ENCODE assay signal across 9 mouse cellular contexts in the genomic region with DNA sequence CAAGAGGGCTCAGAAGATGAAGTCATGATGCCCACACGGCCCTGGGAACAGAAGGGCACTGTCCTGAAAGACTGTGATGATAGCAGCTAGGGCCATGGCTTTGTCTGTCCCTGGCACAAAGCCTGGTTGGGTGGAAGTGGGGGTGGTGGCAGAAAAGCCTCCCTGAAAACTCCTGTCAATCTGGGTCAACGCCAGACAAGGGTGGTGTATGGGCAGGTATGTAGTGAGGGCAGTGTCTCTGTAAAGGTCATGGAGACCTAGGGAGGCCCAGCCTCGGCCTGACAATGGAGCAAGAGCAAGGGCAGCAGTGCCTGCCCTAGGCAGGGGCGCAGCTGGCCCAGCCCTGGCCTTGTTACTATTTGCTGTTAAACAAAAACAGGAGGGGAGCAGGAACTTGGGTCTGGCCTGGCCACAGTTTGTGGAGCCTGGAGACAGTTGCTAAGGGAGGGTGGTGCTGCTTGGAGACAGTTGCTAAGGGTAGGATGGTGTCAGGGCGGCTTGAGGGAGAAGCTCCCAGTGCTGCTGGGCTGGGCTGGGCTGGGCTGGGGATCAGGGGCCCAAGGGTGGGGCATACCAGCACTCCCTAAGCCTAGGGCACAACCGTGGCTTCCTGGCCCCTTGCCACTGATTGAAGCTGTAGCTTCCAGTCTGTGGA. TPM values are rescaled to one million over a fixed set of nuclear protein-coding genes. Genes with fewer than 3 reads are reported as not detected.
DNase-seq lines count a peak whose midpoint lies in the region; ATAC-seq and TF ChIP-seq lines count a peak whose summit lies in the region.
"Had no signal": no experiment of that assay in that cellular context is flagged by ENCODE, and none has a peak within 500 bp of the region (broad histone marks: within the 10 kb centered on the region; RNA-seq: fewer than 3 reads in every experiment).

No protein-coding gene starts in this region.

- peak overlapping the region; percentile 82 for H3K27ac ChIP-seq in cortical plate, adult 2 months (ENCODE audit: insufficient read depth, low read length)
- H3K27ac ChIP-seq in liver, embryonic 15.5 days (replicated peaks) = no peak overlapping the region

- no peaks in the 10 kb centered on the region for H3K36me3 ChIP-seq in liver, embryonic 15.5 days (replicated peaks)
- H3K36me3 ChIP-seq in myocyte (ENCODE audit: control insufficient read depth, insufficient read depth) = no peaks in the 10 kb centered on the region

- H3K9ac ChIP-seq in liver, embryonic 15.5 days = no peak overlapping the region

- intact Hi-C loops in heart, postnatal 10 days (cut with DNase I) = no loop called here

- H3ac ChIP-seq in myocyte (ENCODE audit: control insufficient read depth, insufficient read length) = no peak overlapping the region

- TF ChIP-seq POLR2A in cortical plate, adult 2 months (IDR thresholded peaks at IDR 0.05; ENCODE audit: extremely low read depth, insufficient read depth, low read length) = no peak
- no peak for TF ChIP-seq POLR2A in myocyte (IDR thresholded peaks at IDR 0.05; ENCODE audit: insufficient read length, low read depth)

- peaks cover 13% of the 10 kb centered on the region for H3K4me1 ChIP-seq in cortical plate, adult 2 months (ENCODE audit: control insufficient read depth, insufficient read depth, low read length)
- H3K4me1 ChIP-seq in liver, embryonic 15.5 days (replicated peaks) = peaks cover 44% of the 10 kb centered on the region

- H3K79me2 ChIP-seq in myocyte (ENCODE audit: control insufficient read depth, insufficient read depth) = no peaks in the 10 kb centered on the region

- H3K4me2 ChIP-seq in liver, embryonic 15.5 days = peak overlapping the region; percentile 30
- H3K4me2 ChIP-seq in myocyte (ENCODE audit: low read depth) = peak overlapping the region; percentile 96

- peak; percentile 59 for ATAC-seq in liver, embryonic 15.5 days (ENCODE audit: insufficient read depth)

- no peaks in the 10 kb centered on the region for H3K9me3 ChIP-seq in liver, embryonic 15.5 days (replicated peaks)

- peak overlapping the region; percentile 42; the same call in 1 of the 2 replicates for H3K4me3 ChIP-seq in cortical plate, adult 2 months (ENCODE audit: insufficient read depth, low read length)
- H3K4me3 ChIP-seq in liver, embryonic 15.5 days (replicated peaks) = no peak overlapping the region
- peak overlapping the region; percentile 20 for H3K4me3 ChIP-seq in myocyte

- TF ChIP-seq CTCF in cortical plate, adult 2 months (IDR thresholded peaks at IDR 0.05; ENCODE audit: extremely low read depth, insufficient read depth, low read length) = no peak

- peak; percentile 27 for DNase-seq in kidney, postnatal 10 days
- no peak for DNase-seq in kidney, postnatal 14 days
- DNase-seq in heart, postnatal 10 days = peak; percentile 66 to 72
- no peak for DNase-seq in thymus, postnatal 10 days (ENCODE audit: low spot score in 2 of 2)
- DNase-seq in kidney, postnatal 36 days = no peak

- 45% methylated on average over 6 of the region's 6 CpGs for WGBS in liver, embryonic 15.5 days (ENCODE audit: insufficient replicate concordance)

- H3K27me3 ChIP-seq in liver, embryonic 15.5 days = peaks cover 88% of the 10 kb centered on the region
- no peaks in the 10 kb centered on the region for H3K27me3 ChIP-seq in myocyte (ENCODE audit: control insufficient read depth, insufficient read depth, insufficient read length)

TF ChIP-seq in myocyte, 11 proteins besides CTCF, POLR2A, EP300 and RAD21:
- TF ChIP-seq MYOD1 (IDR thresholded peaks at IDR 0.05; ENCODE audit: control insufficient read depth in 1 of 3, insufficient read length in 2 of 3, low read depth in 2 of 3) (no peak), USF1 (IDR thresholded peaks at IDR 0.05; ENCODE audit: low read depth) (no peak), POLR2AphosphoS2 (IDR thresholded peaks at IDR 0.05; ENCODE audit: insufficient read length, low read depth) (no peak), CEBPB (IDR thresholded peaks at IDR 0.05; ENCODE audit: insufficient read depth, poor library complexity, severe bottlenecking) (no peak), TCF12 (IDR thresholded peaks at IDR 0.05; ENCODE audit: insufficient read depth, poor library complexity, severe bottlenecking) (no peak), REST (IDR thresholded peaks at IDR 0.05; ENCODE audit: insufficient read depth, insufficient read length) (no peak), E2F4 (IDR thresholded peaks at IDR 0.05; ENCODE audit: insufficient read depth) (no peak), MAX (IDR thresholded peaks at IDR 0.05; ENCODE audit: low read depth) (no peak), SRF (IDR thresholded peaks at IDR 0.05; ENCODE audit: control insufficient read depth, insufficient read length, low read depth) (no peak), TCF3 (IDR thresholded peaks at IDR 0.05; ENCODE audit: insufficient read length, low read depth) (no peak), MYOG (IDR thresholded peaks at IDR 0.05; ENCODE audit: control insufficient read depth in 1 of 3, insufficient read depth in 1 of 3, insufficient read length in 2 of 3, low read depth in 2 of 3) (no peak)

RNA-seq across cellular contexts. Expression of a gene that starts 2.2 kb away (rescaled TPM):
- polyA plus RNA-seq in cortical plate, adult 2 months (2012; rRNA removed) = 77.9 and 93.2 TPM in 2 replicates
- total RNA-seq in heart, postnatal 10 days (2021) = 10 to 100 TPM; 55.8 to 56.1 TPM
- 3.1 and 4.8 TPM in 2 replicates for polyA plus RNA-seq in liver, embryonic 15.5 days (2015; fragmentation: Nextera tagmentation; extraction: Ambion mirVana)
- polyA plus RNA-seq in myocyte (2012; fragmentation: generic; extraction: Trizol) = 155 TPM

RNA-seq across cellular contexts. Expression of a gene that starts 27.5 kb away (rescaled TPM):
- 63.6 and 66.2 TPM in 2 replicates for polyA plus RNA-seq in cortical plate, adult 2 months (2012; rRNA removed)
- 10 to 100 TPM; 14.8 to 16.8 TPM for total RNA-seq in heart, postnatal 10 days (2021)
- polyA plus RNA-seq in liver, embryonic 15.5 days (2015; fragmentation: Nextera tagmentation; extraction: Ambion mirVana) = 1.9 and 2.3 TPM in 2 replicates
- polyA plus RNA-seq in myocyte (2012; fragmentation: generic; extraction: Trizol) = 17.3 TPM

RNA-seq across cellular contexts. Expression of a gene that starts 49.4 kb away (rescaled TPM):
- not detected in 2 replicates for polyA plus RNA-seq in cortical plate, adult 2 months (2012; rRNA removed)
- 1 to 10 TPM in 1 of 2 experiments, under 1 TPM in 1; 0.60 to 2.1 TPM for total RNA-seq in heart, postnatal 10 days (2021)
- polyA plus RNA-seq in liver, embryonic 15.5 days (2015; fragmentation: Nextera tagmentation; extraction: Ambion mirVana) = 0.40 and 0.58 TPM in 2 replicates
- polyA plus RNA-seq in myocyte (2012; fragmentation: generic; extraction: Trizol) = 0.59 TPM

RNA-seq across cellular contexts. Expression of a gene that starts 55.8 kb away (rescaled TPM):
- polyA plus RNA-seq in cortical plate, adult 2 months (2012; rRNA removed) = 0.64 and 0.94 TPM in 2 replicates
- 1 to 10 TPM in 1 of 2 experiments, under 1 TPM in 1; 0.77 to 1.2 TPM for total RNA-seq in heart, postnatal 10 days (2021)
- 0.12 and 0.13 TPM in 2 replicates for polyA plus RNA-seq in liver, embryonic 15.5 days (2015; fragmentation: Nextera tagmentation; extraction: Ambion mirVana)
- polyA plus RNA-seq in myocyte (2012; fragmentation: generic; extraction: Trizol) = not detected

RNA-seq across cellular contexts. Expression of a gene that starts 55.9 kb away (rescaled TPM):
- not detected in 2 replicates for polyA plus RNA-seq in cortical plate, adult 2 months (2012; rRNA removed)
- under 1 TPM in 1 of 2 experiments, not detected in 1; 0.12 TPM for total RNA-seq in heart, postnatal 10 days (2021)
- not detected in 2 replicates for polyA plus RNA-seq in liver, embryonic 15.5 days (2015; fragmentation: Nextera tagmentation; extraction: Ambion mirVana)
- not detected for polyA plus RNA-seq in myocyte (2012; fragmentation: generic; extraction: Trizol)
- polyA plus RNA-seq: frontal cortex, adult 2 months had no signal

Comparison
In these comparisons a context has a peak if more than half of its experiments do, and no peak if none do; other contexts are left out.
1. DNase-seq: peak in kidney, postnatal 10 days (single experiment) and heart, postnatal 10 days (2 of 2); none in kidney, postnatal 14 days (single experiment), thymus, postnatal 10 days (0 of 2) and kidney, postnatal 36 days (0 of 2).
2. RNA of a gene that starts 2.2 kb away (polyA plus RNA-seq): 155 TPM in myocyte (single experiment) and 77.9 to 93.2 TPM in cortical plate, adult 2 months; 3.1 to 4.8 TPM in liver, embryonic 15.5 days; every median in the first group is over 10 times any median in the second.